ENCODE assay signal across 32 mouse cellular contexts in genomic region chr17:3487211-3487610, GRCm38 (mm10). TPM values are rescaled to one million over a fixed set of nuclear protein-coding genes. Genes with fewer than 3 reads are reported as not detected.
"Had no signal": no experiment of that assay in that cellular context is flagged by ENCODE, and none has a peak within 500 bp of the region (broad histone marks: within the 10 kb centered on the region; RNA-seq: fewer than 3 reads in every experiment).

No protein-coding gene starts in this region.

- H3K4me2 ChIP-seq: limb, embryonic 12.5 days; limb, embryonic 13.5 days; limb, embryonic 15.5 days; liver, embryonic 11.5 days; liver, embryonic 12.5 days; liver, embryonic 13.5 days; liver, embryonic 15.5 days; lung, embryonic 14.5 days; lung, embryonic 15.5 days; midbrain, embryonic 12.5 days; midbrain, embryonic 13.5 days; neural tube, embryonic 12.5 days had no signal

- H3K9ac ChIP-seq: limb, embryonic 12.5 days; limb, embryonic 13.5 days; limb, embryonic 15.5 days; liver, embryonic 12.5 days; liver, embryonic 13.5 days; liver, embryonic 14.5 days; liver, embryonic 15.5 days; lung, embryonic 14.5 days; lung, embryonic 15.5 days; midbrain, embryonic 12.5 days; midbrain, embryonic 13.5 days; neural tube, embryonic 12.5 days had no signal

- ATAC-seq: liver, embryonic 12.5 days; lung, postnatal 0 days; midbrain, embryonic 13.5 days had no signal

- H3K4me3 ChIP-seq: left cerebral cortex, adult 2 months; limb, embryonic 10.5 days; limb, embryonic 12.5 days; limb, embryonic 13.5 days; limb, embryonic 15.5 days; liver, embryonic 12.5 days; liver, embryonic 13.5 days; liver, embryonic 15.5 days; lung, embryonic 15.5 days; megakaryocyte, embryonic 14.5 days; midbrain, embryonic 10.5 days; midbrain, embryonic 12.5 days; midbrain, embryonic 13.5 days; myocyte; neural tube, embryonic 12.5 days had no signal

- H3K4me1 ChIP-seq: limb, embryonic 10.5 days; limb, embryonic 12.5 days; limb, embryonic 13.5 days; limb, embryonic 15.5 days; liver, embryonic 12.5 days; lung, embryonic 15.5 days; midbrain, embryonic 10.5 days; midbrain, embryonic 13.5 days; neural tube, embryonic 12.5 days had no signal

- H3K27me3 ChIP-seq: limb, embryonic 12.5 days; limb, embryonic 13.5 days; limb, embryonic 15.5 days; liver, embryonic 12.5 days; liver, embryonic 13.5 days; liver, embryonic 15.5 days; lung, embryonic 15.5 days; midbrain, embryonic 12.5 days; midbrain, embryonic 13.5 days; neural tube, embryonic 12.5 days had no signal

- H3K36me3 ChIP-seq: limb, embryonic 10.5 days; liver, embryonic 12.5 days; liver, embryonic 13.5 days; liver, embryonic 15.5 days; lung, embryonic 15.5 days; midbrain, embryonic 10.5 days; midbrain, embryonic 12.5 days; midbrain, embryonic 13.5 days; neural tube, embryonic 12.5 days had no signal

- H3K9me3 ChIP-seq: limb, embryonic 10.5 days; limb, embryonic 12.5 days; limb, embryonic 13.5 days; limb, embryonic 15.5 days; liver, embryonic 12.5 days; liver, embryonic 13.5 days; liver, embryonic 15.5 days; lung, embryonic 15.5 days; megakaryocyte, embryonic 14.5 days; midbrain, embryonic 10.5 days; midbrain, embryonic 12.5 days; midbrain, embryonic 13.5 days; neural tube, embryonic 12.5 days had no signal

- H3K27ac ChIP-seq: left cerebral cortex, adult 2 months; limb, embryonic 10.5 days; limb, embryonic 12.5 days; limb, embryonic 13.5 days; limb, embryonic 15.5 days; liver, embryonic 12.5 days; liver, embryonic 13.5 days; liver, embryonic 14.5 days; liver, embryonic 15.5 days; lung, embryonic 15.5 days; macrophage; midbrain, embryonic 10.5 days; midbrain, embryonic 12.5 days; midbrain, embryonic 13.5 days; neural tube, embryonic 12.5 days had no signal

- DNase-seq: left cerebral cortex, postnatal 4 days; liver; liver, embryonic 13.5 days; lung, adult 18-20 months; lung, adult 2 months; lung, embryonic 14.5 days; lung, postnatal 10 days; lung, postnatal 14 days; lung, postnatal 36 days; lung, postnatal 4 days; midbrain, embryonic 14.5 days had no signal

RNA-seq across cellular contexts. Expression of gene Cldn20, which starts 45.1 kb away (rescaled TPM):
- total RNA-seq: megakaryocyte-erythroid progenitor cell, adult 5-6 weeks had no signal
- polyA plus RNA-seq: limb, embryonic 12.5 days; liver, embryonic 11.5 days; liver, embryonic 12.5 days; liver, embryonic 13.5 days; liver, embryonic 15.5 days; lung, embryonic 14.5 days; lung, embryonic 16.5 days; lung, postnatal 0 days; macrophage; midbrain, embryonic 10.5 days; midbrain, embryonic 12.5 days; midbrain, embryonic 13.5 days; midbrain, embryonic 14.5 days; neural tube, embryonic 11.5 days; neural tube, embryonic 12.5 days had no signal
